Mouse (Mus musculus): Measurements from ENCODE around the gene Calcrl. TPM values are rescaled to one million over a fixed set of nuclear protein-coding genes. Genes with fewer than 3 reads are reported as not detected.

The Calcrl gene
- polyA plus RNA-seq, 1 experiment = 6.9 TPM

GRCm38 (mm10) chr2:84388023-84388416, 37.2 kb downstream of the Calcrl start:
- TF ChIP-seq TCF12 (IDR thresholded peaks at IDR 0.05; ENCODE audit: insufficient read depth, poor library complexity, severe bottlenecking) = no peak
- TF ChIP-seq SRF (IDR thresholded peaks at IDR 0.05; ENCODE audit: control insufficient read depth, insufficient read length, low read depth) = no peak
- TF ChIP-seq MYOD1 (IDR thresholded peaks at IDR 0.05; ENCODE audit: control insufficient read depth in 1 of 3, insufficient read length in 2 of 3, low read depth in 2 of 3) = no peak
- TF ChIP-seq MAX (IDR thresholded peaks at IDR 0.05; ENCODE audit: low read depth) = no peak
- no peaks in the 10 kb centered on the region for H3K27me3 ChIP-seq (ENCODE audit: control insufficient read depth, insufficient read depth, insufficient read length)
- no peak overlapping the region for H3ac ChIP-seq (ENCODE audit: control insufficient read depth, insufficient read length)
- peaks cover 6% of the 10 kb centered on the region for H3K36me3 ChIP-seq (ENCODE audit: control insufficient read depth, insufficient read depth)
- no peaks in the 10 kb centered on the region for H3K79me2 ChIP-seq (ENCODE audit: control insufficient read depth, insufficient read depth)
- H3K4me2 ChIP-seq (ENCODE audit: low read depth) = no peak overlapping the region
- H3K4me3 ChIP-seq = no peak overlapping the region

GRCm38 (mm10) chr2:84387394-84388022, 37.7 kb downstream of the Calcrl start:
- Histone ChIP-seq H3K4me3 (no peak overlapping the region), H3K79me2 (ENCODE audit: control insufficient read depth, insufficient read depth) (no peaks in the 10 kb centered on the region), H3K36me3 (ENCODE audit: control insufficient read depth, insufficient read depth) (peaks cover 6% of the 10 kb centered on the region), H3K27me3 (ENCODE audit: control insufficient read depth, insufficient read depth, insufficient read length) (no peaks in the 10 kb centered on the region), H3ac (ENCODE audit: control insufficient read depth, insufficient read length) (no peak overlapping the region), H3K4me2 (ENCODE audit: low read depth) (no peak overlapping the region)
- no peak for TF ChIP-seq E2F4 (IDR thresholded peaks at IDR 0.05; ENCODE audit: insufficient read depth)
- TF ChIP-seq TCF12 (IDR thresholded peaks at IDR 0.05; ENCODE audit: insufficient read depth, poor library complexity, severe bottlenecking) = no peak
- no peak for TF ChIP-seq MYOD1 (IDR thresholded peaks at IDR 0.05; ENCODE audit: control insufficient read depth in 1 of 3, insufficient read length in 2 of 3, low read depth in 2 of 3)
- no peak for TF ChIP-seq SRF (IDR thresholded peaks at IDR 0.05; ENCODE audit: control insufficient read depth, insufficient read length, low read depth)
- TF ChIP-seq USF1 (IDR thresholded peaks at IDR 0.05; ENCODE audit: low read depth) = no peak
- TF ChIP-seq POLR2AphosphoS2 (IDR thresholded peaks at IDR 0.05; ENCODE audit: insufficient read length, low read depth) = no peak
- TF ChIP-seq CEBPB (IDR thresholded peaks at IDR 0.05; ENCODE audit: insufficient read depth, poor library complexity, severe bottlenecking) = no peak
- no peak for TF ChIP-seq TCF3 (IDR thresholded peaks at IDR 0.05; ENCODE audit: insufficient read length, low read depth)
- TF ChIP-seq MAX (IDR thresholded peaks at IDR 0.05; ENCODE audit: low read depth) = no peak
- TF ChIP-seq REST (IDR thresholded peaks at IDR 0.05; ENCODE audit: insufficient read depth, insufficient read length) = no peak
- no peak for TF ChIP-seq MYOG (IDR thresholded peaks at IDR 0.05; ENCODE audit: control insufficient read depth in 1 of 3, insufficient read depth in 1 of 3, insufficient read length in 2 of 3, low read depth in 2 of 3)
- TF ChIP-seq POLR2A (IDR thresholded peaks at IDR 0.05; ENCODE audit: insufficient read length, low read depth) = no peak

GRCm38 (mm10) chr2:84386563-84387393, 38.4 kb downstream of the Calcrl start:
- Histone ChIP-seq H3K27me3 (ENCODE audit: control insufficient read depth, insufficient read depth, insufficient read length) (no peaks in the 10 kb centered on the region), H3K4me3 (no peak overlapping the region), H3K4me2 (ENCODE audit: low read depth) (no peak overlapping the region), H3K79me2 (ENCODE audit: control insufficient read depth, insufficient read depth) (no peaks in the 10 kb centered on the region), H3ac (ENCODE audit: control insufficient read depth, insufficient read length) (no peak overlapping the region), H3K36me3 (ENCODE audit: control insufficient read depth, insufficient read depth) (peaks cover 6% of the 10 kb centered on the region)
- TF ChIP-seq MAX (IDR thresholded peaks at IDR 0.05; ENCODE audit: low read depth) = no peak
- TF ChIP-seq TCF12 (IDR thresholded peaks at IDR 0.05; ENCODE audit: insufficient read depth, poor library complexity, severe bottlenecking) = no peak
- TF ChIP-seq REST (IDR thresholded peaks at IDR 0.05; ENCODE audit: insufficient read depth, insufficient read length) = no peak
- TF ChIP-seq TCF3 (IDR thresholded peaks at IDR 0.05; ENCODE audit: insufficient read length, low read depth) = no peak
- TF ChIP-seq MYOG (IDR thresholded peaks at IDR 0.05; ENCODE audit: control insufficient read depth in 1 of 3, insufficient read depth in 1 of 3, insufficient read length in 2 of 3, low read depth in 2 of 3) = no peak
- TF ChIP-seq MYOD1 (IDR thresholded peaks at IDR 0.05; ENCODE audit: control insufficient read depth in 1 of 3, insufficient read length in 2 of 3, low read depth in 2 of 3) = no peak
- no peak for TF ChIP-seq POLR2AphosphoS2 (IDR thresholded peaks at IDR 0.05; ENCODE audit: insufficient read length, low read depth)
- no peak for TF ChIP-seq E2F4 (IDR thresholded peaks at IDR 0.05; ENCODE audit: insufficient read depth)
- TF ChIP-seq SRF (IDR thresholded peaks at IDR 0.05; ENCODE audit: control insufficient read depth, insufficient read length, low read depth) = no peak
- TF ChIP-seq POLR2A (IDR thresholded peaks at IDR 0.05; ENCODE audit: insufficient read length, low read depth) = no peak
- no peak for TF ChIP-seq CEBPB (IDR thresholded peaks at IDR 0.05; ENCODE audit: insufficient read depth, poor library complexity, severe bottlenecking)
- no peak for TF ChIP-seq USF1 (IDR thresholded peaks at IDR 0.05; ENCODE audit: low read depth)

- H3K79me2 ChIP-seq (ENCODE audit: control insufficient read depth, insufficient read depth) = no peaks in the 10 kb centered on the region
- no peak overlapping the region for H3K4me3 ChIP-seq
- no peak overlapping the region for H3K4me2 ChIP-seq (ENCODE audit: low read depth)
- TF ChIP-seq USF1 (IDR thresholded peaks at IDR 0.05; ENCODE audit: low read depth) = no peak
- no peak for TF ChIP-seq REST (IDR thresholded peaks at IDR 0.05; ENCODE audit: insufficient read depth, insufficient read length)
- TF ChIP-seq MYOD1 (IDR thresholded peaks at IDR 0.05; ENCODE audit: control insufficient read depth in 1 of 3, insufficient read length in 2 of 3, low read depth in 2 of 3) = no peak
- TF ChIP-seq CEBPB (IDR thresholded peaks at IDR 0.05; ENCODE audit: insufficient read depth, poor library complexity, severe bottlenecking) = no peak
- TF ChIP-seq POLR2AphosphoS2 (IDR thresholded peaks at IDR 0.05; ENCODE audit: insufficient read length, low read depth) = no peak
- no peak for TF ChIP-seq MAX (IDR thresholded peaks at IDR 0.05; ENCODE audit: low read depth)
- TF ChIP-seq POLR2A (IDR thresholded peaks at IDR 0.05; ENCODE audit: insufficient read length, low read depth) = no peak
- TF ChIP-seq TCF12 (IDR thresholded peaks at IDR 0.05; ENCODE audit: insufficient read depth, poor library complexity, severe bottlenecking) = no peak
- peaks cover 6% of the 10 kb centered on the region for H3K36me3 ChIP-seq (ENCODE audit: control insufficient read depth, insufficient read depth)
- no peaks in the 10 kb centered on the region for H3K27me3 ChIP-seq (ENCODE audit: control insufficient read depth, insufficient read depth, insufficient read length)
- no peak overlapping the region for H3ac ChIP-seq (ENCODE audit: control insufficient read depth, insufficient read length)
These were observed 40.1 kb downstream of the Calcrl start for GRCm38 (mm10) chr2:84384911-84385693.

Data from myocyte (in vitro differentiated cells).